Mouse (Mus musculus): ENCODE data around the gene Kitl.

DNA sequence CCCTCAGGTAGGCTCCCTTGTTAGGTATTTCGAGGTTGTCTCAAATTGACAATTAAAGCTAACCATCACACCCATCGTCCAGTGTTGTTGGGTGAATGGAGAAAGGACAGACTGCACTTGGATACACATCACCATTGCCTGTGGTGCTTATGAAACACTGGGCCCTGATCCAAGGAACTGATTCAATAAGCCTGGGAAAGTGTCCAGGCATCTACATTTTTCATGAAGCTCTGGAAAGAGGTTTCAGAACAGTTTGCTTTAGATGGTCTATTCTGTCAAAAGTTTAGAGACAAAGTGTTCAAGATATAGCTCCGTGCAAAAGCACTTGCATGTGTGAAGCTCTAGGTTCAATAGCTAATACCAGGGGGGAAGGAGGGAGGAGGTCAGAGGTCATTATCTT is 38.6 kb downstream of the Kitl start:
- TF ChIP-seq POLR2A (IDR thresholded peaks at IDR 0.05; ENCODE audit: borderline replicate concordance, extremely low read depth, insufficient read depth, insufficient read length, poor library complexity, severe bottlenecking) (no peak), CTCF (IDR thresholded peaks at IDR 0.05; ENCODE audit: borderline replicate concordance, extremely low read depth, insufficient read depth, insufficient read length) (no peak)
